Mouse (Mus musculus) limb, embryonic 14.5 days (tissue): Measurements from ENCODE around the gene Tmc7. TPM values are rescaled to one million over a fixed set of nuclear protein-coding genes. Genes with fewer than 3 reads are reported as not detected.

ENCODE experiments used
- ATAC-seq: fragments of 200-750 bp; cut with Nextera tagmentation; 2 replicates; pipeline ENCODE4 v1.8.0; 2017; ENCODE audit warnings: low read depth, moderate number of reproducible peaks, moderate TSS enrichment; ENCODE audit not compliant: low FRiP score
- DNase-seq: peaks from one replicate; pipeline ENCODE4 v3.0.0-alpha.2; 2015; ENCODE audit warnings: low spot score
- H3K27ac ChIP-seq: fragments of 300-500 bp; sonication (generic); replicated peaks from 2 replicates; pipeline ENCODE4 v1.5.1; 2014; ENCODE audit warnings: low read depth, mild to moderate bottlenecking, low read length, moderate library complexity, mixed read lengths
- H3K27me3 ChIP-seq: fragments of 300-500 bp; sonication (generic); 2 replicates; pipeline ENCODE4 v1.6.1; 2014; ENCODE audit warnings: low read length, mixed read lengths; ENCODE audit not compliant: control insufficient read depth, insufficient read depth
- H3K36me3 ChIP-seq: fragments of 300-500 bp; sonication (generic); 2 replicates; pipeline ENCODE4 v1.6.1; 2014; ENCODE audit warnings: mild to moderate bottlenecking, low read length, moderate library complexity, mixed read lengths; ENCODE audit not compliant: control insufficient read depth, insufficient read depth
- H3K4me1 ChIP-seq: fragments of 300-500 bp; sonication (generic); 2 replicates; pipeline ENCODE4 v1.6.1; 2014; ENCODE audit warnings: antibody characterized with exemption, low read length, mixed read lengths; ENCODE audit not compliant: control insufficient read depth, insufficient read depth
- H3K4me2 ChIP-seq: fragments of 300-500 bp; sonication (generic); replicated peaks from 2 replicates; pipeline ENCODE4 v1.6.1; 2014; ENCODE audit warnings: low read depth, mild to moderate bottlenecking, low read length, moderate library complexity; ENCODE audit not compliant: severe bottlenecking
- H3K4me3 ChIP-seq: fragments of 300-500 bp; sonication (generic); replicated peaks from 2 replicates; pipeline ENCODE4 v1.5.1; 2014; ENCODE audit warnings: low read length
- H3K9ac ChIP-seq: fragments of 300-500 bp; sonication (generic); 2 replicates; pipeline ENCODE4 v1.6.1; 2014; ENCODE audit warnings: mild to moderate bottlenecking, low read depth, low read length, moderate library complexity; ENCODE audit not compliant: severe bottlenecking
- H3K9me3 ChIP-seq: fragments of 300-500 bp; sonication (generic); 2 replicates; pipeline ENCODE4 v1.6.1; 2016; ENCODE audit warnings: low read length; ENCODE audit not compliant: control insufficient read depth
- POLR2A ChIP-seq: fragments of 200-500 bp; IDR thresholded peaks from 2 replicates; pipeline ENCODE4 v1.8.0; 2012; ENCODE audit warnings: inconsistent platforms, mild to moderate bottlenecking, moderate library complexity, borderline replicate concordance; ENCODE audit not compliant: insufficient read depth, insufficient read length; ENCODE audit errors: extremely low read depth
- WGBS: fragments of 180-500 bp; shearing (Covaris S2); extraction: QIAGEN DNeasy Blood & Tissue Kit; methylation state at CpG from one replicate; pipeline ENCODE4 v1.1.7; 2014; 5-methylcytosine and 5-hydroxymethylcytosine counted together
- polyA plus RNA-seq, 2 experiments: library from polyadenylated mRNA; depleted of rRNA in 1 of 2; stranded (reverse) in 1 of 2; unstranded in 1 of 2; fragments of >200 nt; fragmentation: Nextera tagmentation in 1 of 2; extraction: Ambion mirVana in 1 of 2; gene quantifications; 2 replicates each; pipeline versions ENCODE4 v1.2.1 to v1.2.3; 2012 to 2014

Gene Tmc7
- polyA plus RNA-seq, 2 experiments = 4.0 to 4.4 TPM

DNA sequence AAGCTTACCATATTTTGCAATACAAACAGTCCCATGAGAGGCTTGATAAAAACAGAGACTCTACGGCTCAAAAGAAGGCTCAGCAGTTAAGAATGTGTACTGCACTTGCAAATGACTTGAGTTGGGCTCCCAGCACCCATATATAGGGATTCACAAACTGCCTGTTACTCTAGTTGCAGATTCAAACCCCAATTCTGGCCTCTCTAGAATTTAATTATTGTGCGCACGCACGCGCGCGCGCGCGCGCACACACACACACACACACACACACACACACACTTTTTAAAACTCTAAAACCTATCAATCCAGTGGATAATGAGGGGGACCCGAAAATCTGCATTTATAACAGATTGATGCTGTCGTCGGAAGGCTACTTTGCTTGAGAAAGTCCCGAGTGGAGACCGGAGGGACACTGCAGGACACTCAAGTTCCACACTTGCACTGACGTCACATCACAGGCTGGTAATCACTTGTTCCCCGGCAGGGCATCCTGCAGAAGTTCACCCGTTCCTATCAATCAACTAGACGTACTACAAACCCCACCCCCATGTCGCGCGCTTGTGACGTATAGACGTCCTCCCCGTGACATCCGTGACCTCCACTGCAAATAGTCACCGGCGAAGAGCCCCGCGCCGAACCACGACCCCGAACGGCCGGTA, 51.9 kb downstream of the Tmc7 start:
- Histone ChIP-seq H3K9me3 (no peaks in the 10 kb centered on the region), H3K9ac (peak overlapping the region; percentile 80), H3K4me1 (peaks cover 9% of the 10 kb centered on the region; the same call in 1 of the 2 replicates), H3K4me3 (peak overlapping the region; percentile 71), H3K27ac (peak overlapping the region; percentile 94), H3K4me2 (peak overlapping the region; percentile 69), H3K36me3 (peaks cover 4% of the 10 kb centered on the region; the same call in 1 of the 2 replicates), H3K27me3 (no peaks in the 10 kb centered on the region)
- ATAC-seq = peak; percentile 95
- DNase-seq = peak; percentile 96
- WGBS = under 1% methylated on average over 34 of the region's 36 CpGs
- TF ChIP-seq POLR2A = no peak

DNA sequence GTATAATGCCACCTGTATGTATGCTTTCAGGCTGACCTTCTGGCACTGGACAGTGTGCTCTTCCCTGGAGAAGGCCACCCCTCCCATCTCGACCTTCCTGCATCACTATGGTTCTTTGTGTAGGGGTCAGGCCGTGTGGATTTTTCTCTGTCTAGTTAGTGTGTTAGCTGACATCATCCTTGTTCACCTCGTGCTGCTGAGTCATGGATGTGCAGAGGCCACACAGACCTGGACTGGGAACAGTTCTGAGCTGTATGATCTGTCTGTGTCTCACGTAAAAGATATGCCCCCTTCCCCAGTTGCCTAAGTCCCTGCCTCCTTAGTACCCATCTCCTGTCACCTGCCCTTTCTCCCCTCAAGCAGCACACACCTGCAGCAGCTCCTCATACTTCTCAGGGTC, 57.6 kb downstream of the Tmc7 start:
- no peak overlapping the region for H3K4me3 ChIP-seq
- 83% methylated on average over 4 of the region's 4 CpGs for WGBS
- no peaks in the 10 kb centered on the region for H3K9me3 ChIP-seq
- peaks cover 24% of the 10 kb centered on the region for H3K36me3 ChIP-seq
- no peak overlapping the region for H3K4me2 ChIP-seq
- peaks cover under 1% of the 10 kb centered on the region; the same call in 1 of the 2 replicates for H3K4me1 ChIP-seq
- DNase-seq (no peak), ATAC-seq (no peak)
- no peak overlapping the region for H3K9ac ChIP-seq
- H3K27ac ChIP-seq = no peak overlapping the region
- no peak for TF ChIP-seq POLR2A
- H3K27me3 ChIP-seq = no peaks in the 10 kb centered on the region

DNA sequence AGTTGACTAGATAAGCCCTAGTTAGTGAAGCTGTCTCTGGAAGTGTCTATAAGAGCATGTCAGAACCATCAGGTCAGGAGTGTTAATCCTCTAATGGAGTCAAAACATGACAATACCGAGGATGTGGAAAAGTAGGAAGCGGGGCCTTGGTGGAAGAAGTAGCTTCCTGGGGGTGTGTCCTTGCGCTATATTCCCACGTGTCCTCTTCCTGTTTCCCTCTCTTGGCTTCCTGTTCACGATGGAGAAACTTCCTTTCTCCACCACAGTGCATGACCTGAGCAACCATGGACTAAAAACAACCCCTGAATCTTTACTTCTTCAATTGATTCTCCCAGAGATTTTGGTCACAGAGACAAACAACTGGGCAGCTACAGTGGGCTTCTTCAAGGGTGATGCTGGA, 62.5 kb downstream of the Tmc7 start:
- TF ChIP-seq POLR2A = no peak
- no peaks in the 10 kb centered on the region for H3K27me3 ChIP-seq
- ATAC-seq (no peak), DNase-seq (no peak)
- no peaks in the 10 kb centered on the region for H3K4me1 ChIP-seq
- 74% methylated on average over 5 of the region's 5 CpGs for WGBS
- no peak overlapping the region for H3K9ac ChIP-seq
- H3K36me3 ChIP-seq = peaks cover 15% of the 10 kb centered on the region
- H3K4me2 ChIP-seq = no peak overlapping the region
- H3K27ac ChIP-seq = no peak overlapping the region
- no peaks in the 10 kb centered on the region for H3K9me3 ChIP-seq
- no peak overlapping the region for H3K4me3 ChIP-seq

DNA sequence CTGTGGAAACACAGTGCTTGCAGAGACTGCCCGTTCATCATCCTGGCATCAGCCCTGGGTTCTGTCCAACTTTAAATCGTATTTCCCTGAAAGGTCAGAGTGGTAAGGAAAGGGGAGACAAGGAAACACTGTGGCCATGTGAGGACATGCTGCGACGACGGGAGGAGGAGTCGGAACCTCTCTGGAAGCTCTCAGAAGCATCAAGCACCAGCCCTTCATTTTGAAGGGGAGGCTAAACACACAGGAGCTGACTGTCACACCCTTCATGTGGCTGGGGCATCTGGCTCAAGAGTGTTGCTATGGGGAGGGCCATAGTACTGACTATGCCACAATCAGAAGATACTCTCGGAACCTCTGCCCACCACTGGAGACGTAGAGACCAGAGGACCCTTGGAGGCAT, 64.9 kb downstream of the Tmc7 start:
- Histone ChIP-seq H3K27me3 (no peaks in the 10 kb centered on the region), H3K9me3 (no peaks in the 10 kb centered on the region), H3K9ac (no peak overlapping the region), H3K36me3 (no peaks in the 10 kb centered on the region), H3K4me1 (no peaks in the 10 kb centered on the region), H3K4me2 (no peak overlapping the region), H3K27ac (no peak overlapping the region), H3K4me3 (no peak overlapping the region)
- DNase-seq = no peak
- no peak for TF ChIP-seq POLR2A
- WGBS = 87% methylated on average over 8 of the region's 8 CpGs
- ATAC-seq = no peak

DNA sequence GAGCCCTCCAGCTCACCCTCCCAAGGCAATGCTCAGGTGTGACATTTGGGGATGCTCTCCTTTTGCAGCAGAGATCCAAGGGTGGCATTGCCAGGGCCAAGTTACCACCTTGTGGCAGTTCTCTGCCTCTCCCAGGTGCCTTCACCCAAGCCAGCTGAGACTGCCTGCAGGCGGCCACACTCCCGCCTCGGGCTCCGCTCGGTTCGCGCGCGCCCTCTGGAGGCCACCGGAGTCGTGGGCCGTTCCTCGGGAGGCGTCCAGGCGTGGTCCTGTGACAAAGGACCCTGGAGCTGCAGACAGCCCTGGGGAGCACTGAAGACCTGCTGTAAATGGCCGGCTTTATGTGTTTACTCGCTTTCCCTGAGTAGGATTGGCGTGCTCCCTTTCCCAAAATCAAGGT, 65.8 kb downstream of the Tmc7 start:
- Histone ChIP-seq H3K4me3 (no peak overlapping the region), H3K4me1 (no peaks in the 10 kb centered on the region), H3K36me3 (no peaks in the 10 kb centered on the region), H3K4me2 (no peak overlapping the region), H3K27ac (no peak overlapping the region), H3K9me3 (no peaks in the 10 kb centered on the region), H3K9ac (no peak overlapping the region), H3K27me3 (no peaks in the 10 kb centered on the region)
- 2% methylated on average over 18 of the region's 18 CpGs for WGBS
- DNase-seq = peak; percentile 48
- ATAC-seq = peak; percentile 72; the same call in 1 of the 2 replicates
- TF ChIP-seq POLR2A = no peak

DNA sequence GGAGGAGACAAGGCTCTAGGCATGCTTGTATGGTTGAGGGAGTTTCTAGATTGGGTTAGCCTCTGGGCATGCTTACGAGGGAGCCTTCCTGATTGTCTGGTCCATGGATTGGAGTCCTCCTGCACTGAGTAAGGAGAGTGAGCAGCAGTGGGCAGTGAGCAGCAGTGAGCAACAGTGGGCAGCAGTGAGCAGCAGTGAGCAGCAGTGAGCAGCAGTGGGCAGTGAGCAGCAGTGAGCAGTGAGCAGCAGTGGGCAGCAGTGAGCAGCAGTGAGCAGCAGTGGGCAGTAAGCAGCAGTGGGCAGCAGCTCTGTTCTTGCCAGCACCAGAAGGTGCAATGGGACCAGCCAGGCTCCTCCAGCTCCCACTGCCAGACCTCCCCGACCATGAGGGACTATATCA, 66.7 kb downstream of the Tmc7 start:
- no peak for TF ChIP-seq POLR2A
- ATAC-seq = no peak
- Histone ChIP-seq H3K27me3 (no peaks in the 10 kb centered on the region), H3K9me3 (no peaks in the 10 kb centered on the region), H3K4me1 (no peaks in the 10 kb centered on the region), H3K27ac (no peak overlapping the region), H3K4me2 (no peak overlapping the region), H3K9ac (no peak overlapping the region), H3K36me3 (no peaks in the 10 kb centered on the region), H3K4me3 (no peak overlapping the region)
- 74% methylated on average over 2 of the region's 2 CpGs for WGBS
- DNase-seq = peak; percentile 11
